Mouse (Mus musculus): ENCODE results near the gene Fam83e. TPM values are rescaled to one million over a fixed set of nuclear protein-coding genes. Genes with fewer than 3 reads are reported as not detected.

The Fam83e gene
- polyA plus RNA-seq, 1 experiment from 2014 or later, result 1.2 TPM

- no peak overlapping the region for H3K27ac ChIP-seq (ENCODE audit: low read depth, low read length)
- H3K9ac ChIP-seq (ENCODE audit: low read depth, low read length), result no peak overlapping the region
- no peaks in the 10 kb centered on the region for H3K36me3 ChIP-seq (ENCODE audit: control insufficient read depth, insufficient read depth, low read length)
- 56% methylated on average over 7 of the region's 7 CpGs for WGBS
- H3K27me3 ChIP-seq (ENCODE audit: control insufficient read depth, insufficient read depth, low read length), result no peaks in the 10 kb centered on the region
- H3K4me2 ChIP-seq (replicated peaks; ENCODE audit: low read depth, low read length), result no peak overlapping the region
- ATAC-seq (ENCODE audit: low FRiP score, low TSS enrichment), result no peak
- no peaks in the 10 kb centered on the region for H3K4me1 ChIP-seq (ENCODE audit: control insufficient read depth, insufficient read depth, low read length)
- peaks cover 2% of the 10 kb centered on the region; the same call in 1 of the 2 replicates for H3K9me3 ChIP-seq (ENCODE audit: control insufficient read depth, low read length)
- no peak overlapping the region for H3K4me3 ChIP-seq (ENCODE audit: low read length)
These were observed 54.2 kb downstream of the Fam83e start for GRCm38 (mm10) chr7:45775237-45775636.

Other genes starting within 250 kb of the Fam83e start
- gene Tulp2, start 239.3 kb upstream of the Fam83e start, polyA plus RNA-seq (2014; fragmentation: Nextera tagmentation; extraction: Ambion mirVana), result 0.64 and 0.84 TPM in 2 replicates
- gene Gm45808, start 234.4 kb upstream of the Fam83e start, polyA plus RNA-seq (2014; fragmentation: Nextera tagmentation; extraction: Ambion mirVana), result not detected in 2 replicates
- gene Dhdh, start 232.4 kb upstream of the Fam83e start, polyA plus RNA-seq (2014; fragmentation: Nextera tagmentation; extraction: Ambion mirVana), result 3.3 and 3.5 TPM in 2 replicates
- gene Nucb1, start 210.8 kb upstream of the Fam83e start, polyA plus RNA-seq (2014; fragmentation: Nextera tagmentation; extraction: Ambion mirVana), result 141 and 190 TPM in 2 replicates
- gene Ppp1r15a, start 194.9 kb upstream of the Fam83e start, polyA plus RNA-seq (2014; fragmentation: Nextera tagmentation; extraction: Ambion mirVana), result 13.4 and 15.7 TPM in 2 replicates
- gene Plekha4, start 194.9 kb upstream of the Fam83e start, polyA plus RNA-seq (2014; fragmentation: Nextera tagmentation; extraction: Ambion mirVana), result 4.7 and 5.1 TPM in 2 replicates
- gene Hsd17b14, start 166.3 kb upstream of the Fam83e start, polyA plus RNA-seq (2014; fragmentation: Nextera tagmentation; extraction: Ambion mirVana), result 12.8 and 13.5 TPM in 2 replicates
- gene Bcat2, start 151.1 kb upstream of the Fam83e start, polyA plus RNA-seq (2014; fragmentation: Nextera tagmentation; extraction: Ambion mirVana), result 61.1 and 73.7 TPM in 2 replicates
- not detected in 2 replicates for gene Fgf21, start 105.7 kb upstream of the Fam83e start, polyA plus RNA-seq (2014; fragmentation: Nextera tagmentation; extraction: Ambion mirVana)
- 0.14 TPM in 2 replicates for gene Fut1, start 103.9 kb upstream of the Fam83e start, polyA plus RNA-seq (2014; fragmentation: Nextera tagmentation; extraction: Ambion mirVana)
- 0.11 and 0.23 TPM in 2 replicates for gene Izumo1, start 99.4 kb upstream of the Fam83e start, polyA plus RNA-seq (2014; fragmentation: Nextera tagmentation; extraction: Ambion mirVana)
- 12.1 and 18.7 TPM in 2 replicates for gene Rasip1, start 93.7 kb upstream of the Fam83e start, polyA plus RNA-seq (2014; fragmentation: Nextera tagmentation; extraction: Ambion mirVana)
- 3.6 and 5.0 TPM in 2 replicates for gene Mamstr, start 81.2 kb upstream of the Fam83e start, polyA plus RNA-seq (2014; fragmentation: Nextera tagmentation; extraction: Ambion mirVana)
- 0.26 and 0.31 TPM in 2 replicates for gene Fut2, start 54.8 kb upstream of the Fam83e start, polyA plus RNA-seq (2014; fragmentation: Nextera tagmentation; extraction: Ambion mirVana)
- gene Ntn5, start 37.2 kb upstream of the Fam83e start, polyA plus RNA-seq (2014; fragmentation: Nextera tagmentation; extraction: Ambion mirVana), result 0.20 and 0.27 TPM in 2 replicates
- gene Sec1, start 26.8 kb upstream of the Fam83e start, polyA plus RNA-seq (2014; fragmentation: Nextera tagmentation; extraction: Ambion mirVana), result 0.17 and 0.28 TPM in 2 replicates
- gene Car11, start 21.4 kb upstream of the Fam83e start, polyA plus RNA-seq (2014; fragmentation: Nextera tagmentation; extraction: Ambion mirVana), result 6.9 and 11.9 TPM in 2 replicates
- gene Dbp, start 16.1 kb upstream of the Fam83e start, polyA plus RNA-seq (2014; fragmentation: Nextera tagmentation; extraction: Ambion mirVana), result 6.6 and 7.7 TPM in 2 replicates
- 1,328 and 1,679 TPM in 2 replicates for gene Rpl18, start 5.8 kb upstream of the Fam83e start, polyA plus RNA-seq (2014; fragmentation: Nextera tagmentation; extraction: Ambion mirVana)
- 16.8 and 23.9 TPM in 2 replicates for gene Sphk2, start 3.2 kb upstream of the Fam83e start, polyA plus RNA-seq (2014; fragmentation: Nextera tagmentation; extraction: Ambion mirVana)
- 0.29 TPM in 1 of 2 replicates, not detected in the other for gene Spaca4, start 4.6 kb downstream of the Fam83e start, polyA plus RNA-seq (2014; fragmentation: Nextera tagmentation; extraction: Ambion mirVana)
- 2.8 and 4.2 TPM in 2 replicates for gene Lmtk3, start 62.5 kb downstream of the Fam83e start, polyA plus RNA-seq (2014; fragmentation: Nextera tagmentation; extraction: Ambion mirVana)
- gene Sult2b1, start 63.5 kb downstream of the Fam83e start, polyA plus RNA-seq (2014; fragmentation: Nextera tagmentation; extraction: Ambion mirVana), result 3.2 and 3.8 TPM in 2 replicates
- 109 and 111 TPM in 2 replicates for gene Cyth2, start 93.4 kb downstream of the Fam83e start, polyA plus RNA-seq (2014; fragmentation: Nextera tagmentation; extraction: Ambion mirVana)
- gene Kcnj14, start 103.6 kb downstream of the Fam83e start, polyA plus RNA-seq (2014; fragmentation: Nextera tagmentation; extraction: Ambion mirVana), result 1.2 and 1.3 TPM in 2 replicates
- gene Grwd1, start 109.7 kb downstream of the Fam83e start, polyA plus RNA-seq (2014; fragmentation: Nextera tagmentation; extraction: Ambion mirVana), result 69.5 and 93.5 TPM in 2 replicates
- 145 and 184 TPM in 2 replicates for gene Kdelr1, start 151.6 kb downstream of the Fam83e start, polyA plus RNA-seq (2014; fragmentation: Nextera tagmentation; extraction: Ambion mirVana)
- 0.28 and 0.37 TPM in 2 replicates for gene Grin2d, start 157.2 kb downstream of the Fam83e start, polyA plus RNA-seq (2014; fragmentation: Nextera tagmentation; extraction: Ambion mirVana)
- gene Syngr4, start 175.5 kb downstream of the Fam83e start, polyA plus RNA-seq (2014; fragmentation: Nextera tagmentation; extraction: Ambion mirVana), result 0.90 and 2.1 TPM in 2 replicates
- gene Tmem143, start 175.7 kb downstream of the Fam83e start, polyA plus RNA-seq (2014; fragmentation: Nextera tagmentation; extraction: Ambion mirVana), result 4.5 and 5.0 TPM in 2 replicates
- gene Emp3, start 200.2 kb downstream of the Fam83e start, polyA plus RNA-seq (2014; fragmentation: Nextera tagmentation; extraction: Ambion mirVana), result 171 and 182 TPM in 2 replicates
- 8.0 and 10.0 TPM in 2 replicates for gene Ccdc114, start 202.9 kb downstream of the Fam83e start, polyA plus RNA-seq (2014; fragmentation: Nextera tagmentation; extraction: Ambion mirVana)

Data from kidney, embryonic 14.5 days (tissue).